Mouse (Mus musculus): ENCODE results near the gene Trim56.
A peak's percentile ranks its signal among the peaks of the same experiment; 100 is the strongest.

Trim56 gene

GRCm38 (mm10) chr5:137108111-137108510 lies 7.9 kb downstream of the Trim56 start:
- DNase-seq (ENCODE audit: low spot score), result no peak

GRCm38 (mm10) chr5:137107670-137108069 lies 8.3 kb downstream of the Trim56 start:
- no peak for DNase-seq (ENCODE audit: low spot score)

- peak; percentile 68 for DNase-seq (ENCODE audit: low spot score)
Measured at GRCm38 (mm10) chr5:137107024-137107423, 9.0 kb downstream of the Trim56 start.

- DNase-seq (ENCODE audit: low spot score), result no peak
Measured at GRCm38 (mm10) chr5:137106434-137106833, 9.6 kb downstream of the Trim56 start.

- no peak for DNase-seq (ENCODE audit: low spot score)
Measured at GRCm38 (mm10) chr5:137103969-137104368, 12.0 kb downstream of the Trim56 start.

GRCm38 (mm10) chr5:137102575-137103522 lies 13.2 kb downstream of the Trim56 start:
- DNase-seq (ENCODE audit: low spot score), result peak; percentile 55

- no peak for DNase-seq (ENCODE audit: low spot score)
Measured at GRCm38 (mm10) chr5:137102078-137102477, 13.9 kb downstream of the Trim56 start.

GRCm38 (mm10) chr5:137100660-137101059 lies 15.3 kb downstream of the Trim56 start:
- DNase-seq (ENCODE audit: low spot score), result no peak

GRCm38 (mm10) chr5:137098418-137098817 lies 17.6 kb downstream of the Trim56 start:
- no peak for DNase-seq (ENCODE audit: low spot score)

GRCm38 (mm10) chr5:137096037-137096436 lies 20.0 kb downstream of the Trim56 start:
- no peak for DNase-seq (ENCODE audit: low spot score)

- no peak for DNase-seq (ENCODE audit: low spot score)
Measured at GRCm38 (mm10) chr5:137095135-137095534, 20.9 kb downstream of the Trim56 start.

GRCm38 (mm10) chr5:137093720-137094119 lies 22.3 kb downstream of the Trim56 start:
- DNase-seq (ENCODE audit: low spot score), result no peak

- DNase-seq (ENCODE audit: low spot score), result no peak
Measured at GRCm38 (mm10) chr5:137091560-137091959, 24.4 kb downstream of the Trim56 start.

GRCm38 (mm10) chr5:137090870-137091269 lies 25.1 kb downstream of the Trim56 start:
- no peak for DNase-seq (ENCODE audit: low spot score)

GRCm38 (mm10) chr5:137087410-137087809 lies 28.6 kb downstream of the Trim56 start:
- no peak for DNase-seq (ENCODE audit: low spot score)

- no peak for DNase-seq (ENCODE audit: low spot score)
Measured at GRCm38 (mm10) chr5:137085731-137086130, 30.3 kb downstream of the Trim56 start.

GRCm38 (mm10) chr5:137085021-137085420 lies 31.0 kb downstream of the Trim56 start:
- no peak for DNase-seq (ENCODE audit: low spot score)

GRCm38 (mm10) chr5:137083051-137083450 lies 33.0 kb downstream of the Trim56 start:
- no peak for DNase-seq (ENCODE audit: low spot score)

- peak; percentile 52 for DNase-seq (ENCODE audit: low spot score)
Measured at GRCm38 (mm10) chr5:137079849-137080248, 36.2 kb downstream of the Trim56 start.

- peak; percentile 27 for DNase-seq (ENCODE audit: low spot score)
Measured at GRCm38 (mm10) chr5:137078616-137079015, 37.4 kb downstream of the Trim56 start.

GRCm38 (mm10) chr5:137078041-137078440 lies 38.0 kb downstream of the Trim56 start:
- peak; percentile 14 for DNase-seq (ENCODE audit: low spot score)

- no peak for DNase-seq (ENCODE audit: low spot score)
Measured at GRCm38 (mm10) chr5:137077187-137077586, 38.8 kb downstream of the Trim56 start.

- peak; percentile 58 for DNase-seq (ENCODE audit: low spot score)
Measured at GRCm38 (mm10) chr5:137076191-137076930, 39.6 kb downstream of the Trim56 start.
